Mouse (Mus musculus): ENCODE measurements around the gene Tbc1d8.

The Tbc1d8 gene

DNA sequence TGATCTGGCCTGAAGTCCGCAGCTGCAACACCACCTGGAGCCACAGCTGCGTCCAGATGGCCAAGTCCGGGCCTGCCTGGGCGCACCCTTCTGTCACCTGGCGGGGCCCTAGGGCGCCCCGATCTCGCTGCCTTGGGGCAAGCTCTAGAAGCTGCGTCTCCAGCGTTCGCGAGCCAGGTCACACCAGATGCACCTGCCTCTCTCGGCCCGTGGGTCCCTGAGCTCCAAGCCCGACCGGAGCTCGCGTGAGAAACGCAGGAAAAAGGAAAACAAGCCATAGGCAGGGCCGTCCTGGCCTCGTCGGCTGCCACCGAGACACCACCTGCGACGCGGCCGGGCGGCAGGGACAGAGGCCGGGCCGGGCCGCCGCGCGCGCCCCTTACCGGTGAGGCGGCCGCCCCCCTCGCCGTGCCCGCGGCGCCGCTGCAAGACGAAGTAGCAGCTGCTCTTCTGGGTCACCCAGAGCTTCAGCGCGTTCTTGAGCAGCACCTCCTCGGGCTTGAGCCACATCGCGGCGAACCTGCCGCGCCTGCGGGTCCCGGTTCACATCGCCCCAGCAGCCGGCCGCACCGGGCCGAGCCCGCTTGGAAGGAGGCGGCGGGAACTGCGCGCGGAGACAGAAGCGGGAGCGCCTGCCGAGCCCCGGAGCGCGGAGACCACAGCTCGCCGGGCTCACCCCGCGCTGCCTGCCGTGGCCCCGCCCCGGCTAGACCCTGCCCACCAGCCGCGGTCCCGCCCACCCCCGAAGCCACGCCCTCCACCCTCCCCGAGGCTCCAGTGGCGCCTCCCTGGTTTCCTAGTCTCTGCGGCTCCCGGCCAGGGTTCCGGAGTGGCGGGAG is at the start of gene Tbc1d8:
Gene Tbc1d8 (minus strand): TSS at position 699 of the 839 bp plus-strand sequence.
- DNase-seq: peak; percentile 87

DNA sequence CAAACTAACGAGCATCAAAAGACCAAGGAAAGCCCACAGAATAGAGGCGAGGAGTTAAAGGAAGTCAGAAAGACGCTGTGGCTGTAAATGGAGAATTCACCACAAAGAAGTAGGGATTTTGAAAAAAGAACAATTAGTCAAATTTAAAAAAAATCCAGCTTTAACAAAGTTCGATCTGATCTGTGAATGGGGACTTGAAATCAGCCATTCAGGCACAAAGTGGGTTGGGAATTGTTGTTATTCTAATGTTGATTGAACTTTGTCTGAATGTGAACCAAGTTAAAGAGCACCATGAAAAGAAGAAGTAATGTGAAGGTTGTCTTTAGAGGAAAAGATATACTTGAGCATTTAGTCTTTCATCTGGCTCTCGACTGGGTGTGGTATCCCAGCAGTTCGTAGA is 49.8 kb upstream of the Tbc1d8 start:
- no peak for DNase-seq

DNA sequence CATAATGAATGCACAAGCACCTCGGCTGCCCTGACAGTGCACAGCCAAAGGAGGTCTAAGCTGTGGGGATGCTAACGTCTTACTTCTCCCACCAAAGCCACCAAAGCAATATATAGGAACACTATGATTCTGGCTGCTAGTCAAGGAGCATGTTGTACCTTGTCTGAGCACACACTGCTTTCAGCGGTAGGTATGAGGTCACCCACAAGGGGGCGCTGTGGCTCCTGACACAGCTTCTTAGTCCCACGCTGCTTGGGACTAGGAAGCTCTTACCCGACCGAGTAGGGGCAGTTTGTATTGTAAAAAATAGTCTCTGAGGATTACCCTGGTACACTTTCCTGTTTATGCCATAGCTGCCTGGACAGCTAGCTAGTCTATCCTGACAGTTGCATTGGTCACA is 48.9 kb upstream of the Tbc1d8 start:
- peak; percentile 62 for DNase-seq

DNA sequence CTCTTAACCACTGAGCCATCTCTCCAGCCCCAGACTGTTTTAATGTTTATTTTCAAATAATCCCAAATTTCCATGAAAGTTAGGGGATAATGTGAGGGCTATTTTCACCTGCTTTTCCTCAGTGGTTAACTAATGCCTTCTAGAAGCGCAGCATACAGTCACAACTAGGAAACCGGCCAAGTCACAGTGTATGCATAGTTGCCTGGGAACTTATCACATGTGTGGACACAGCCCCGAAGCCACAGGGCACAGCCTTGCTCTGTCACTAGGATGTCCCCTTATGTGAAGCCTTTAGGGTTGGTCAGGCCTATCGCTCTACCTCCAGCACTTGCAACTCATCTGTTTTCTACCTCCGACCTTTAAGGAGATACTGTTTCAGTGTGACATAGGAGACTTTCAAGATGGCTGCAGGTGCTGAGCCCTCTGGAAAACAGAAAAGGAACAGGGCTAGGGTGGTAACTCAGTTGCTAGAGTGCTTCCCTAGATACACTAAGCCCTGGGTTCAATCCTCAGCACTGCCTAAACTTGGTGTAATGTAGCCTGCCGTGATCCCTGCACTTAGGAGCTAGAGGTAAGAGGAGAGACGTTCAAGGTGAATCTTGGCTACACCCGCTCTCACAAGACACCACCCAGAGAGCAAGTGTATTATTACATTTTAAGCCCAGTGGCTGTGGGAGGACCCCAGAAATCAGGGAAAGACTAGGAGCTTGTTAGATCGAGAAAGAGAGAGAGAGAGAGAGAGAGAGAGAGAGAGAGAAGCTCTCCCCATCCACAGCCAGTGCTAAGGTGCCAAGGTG is 48.0 kb upstream of the Tbc1d8 start:
- DNase-seq: no peak

DNA sequence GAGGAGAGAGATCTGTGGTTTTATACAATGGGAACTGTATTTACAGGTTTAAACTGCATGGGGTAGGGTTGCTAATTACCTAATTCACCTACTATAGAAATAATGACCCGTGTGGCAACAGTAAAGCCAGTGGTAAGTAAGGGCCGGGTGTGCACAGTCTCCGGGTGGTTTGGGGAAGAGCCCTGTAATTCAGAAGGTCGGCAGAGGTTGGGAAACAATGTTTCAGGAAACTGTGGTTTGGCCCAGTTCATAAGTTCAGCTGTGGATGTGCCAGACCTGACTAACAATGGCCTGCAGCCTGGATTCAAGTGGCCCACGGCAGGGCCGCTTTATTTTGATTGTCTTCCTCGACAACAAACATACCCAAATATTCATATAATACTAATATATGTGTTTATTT is 47.2 kb upstream of the Tbc1d8 start:
- no peak for DNase-seq

DNA sequence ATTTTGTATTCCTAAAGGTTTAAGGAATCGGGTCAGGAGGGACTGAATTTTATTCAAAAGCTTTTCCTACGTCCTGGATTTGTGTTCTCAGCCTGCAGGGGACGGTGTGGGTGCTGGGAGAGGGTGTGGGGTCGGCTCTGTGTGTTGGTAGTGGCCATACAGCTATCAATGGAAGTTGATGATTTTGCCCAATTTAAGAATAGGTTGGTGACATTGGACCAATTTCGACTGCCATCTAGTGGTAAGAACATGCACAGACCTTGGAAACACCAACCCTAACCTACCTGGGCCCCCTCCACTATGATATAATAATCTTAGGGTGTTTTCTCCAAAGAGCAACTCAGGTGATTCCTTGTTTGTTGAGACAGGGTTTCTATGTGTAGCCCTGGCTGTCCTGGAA is 44.0 kb upstream of the Tbc1d8 start:
- DNase-seq: no peak

DNA sequence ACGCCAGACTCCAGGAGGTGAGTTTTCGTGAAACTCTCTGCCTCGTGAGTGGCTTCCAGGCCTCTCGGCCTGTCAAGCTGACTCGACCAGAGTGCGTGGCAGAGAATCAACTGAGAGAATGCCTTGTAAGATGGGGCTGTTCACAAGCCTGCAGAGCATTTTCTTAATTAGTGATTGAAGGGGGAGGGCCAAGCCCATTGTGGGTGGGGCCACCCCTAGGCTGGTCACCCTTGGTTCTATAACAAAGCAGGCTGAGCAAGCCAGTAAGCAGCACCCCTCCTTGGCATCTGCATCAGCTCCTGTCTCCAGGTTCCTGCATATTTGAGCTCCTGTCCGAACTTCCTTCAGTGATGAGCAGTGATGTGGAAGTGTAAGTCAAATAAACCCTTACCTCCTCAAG is 42.8 kb upstream of the Tbc1d8 start:
- DNase-seq: no peak

DNA sequence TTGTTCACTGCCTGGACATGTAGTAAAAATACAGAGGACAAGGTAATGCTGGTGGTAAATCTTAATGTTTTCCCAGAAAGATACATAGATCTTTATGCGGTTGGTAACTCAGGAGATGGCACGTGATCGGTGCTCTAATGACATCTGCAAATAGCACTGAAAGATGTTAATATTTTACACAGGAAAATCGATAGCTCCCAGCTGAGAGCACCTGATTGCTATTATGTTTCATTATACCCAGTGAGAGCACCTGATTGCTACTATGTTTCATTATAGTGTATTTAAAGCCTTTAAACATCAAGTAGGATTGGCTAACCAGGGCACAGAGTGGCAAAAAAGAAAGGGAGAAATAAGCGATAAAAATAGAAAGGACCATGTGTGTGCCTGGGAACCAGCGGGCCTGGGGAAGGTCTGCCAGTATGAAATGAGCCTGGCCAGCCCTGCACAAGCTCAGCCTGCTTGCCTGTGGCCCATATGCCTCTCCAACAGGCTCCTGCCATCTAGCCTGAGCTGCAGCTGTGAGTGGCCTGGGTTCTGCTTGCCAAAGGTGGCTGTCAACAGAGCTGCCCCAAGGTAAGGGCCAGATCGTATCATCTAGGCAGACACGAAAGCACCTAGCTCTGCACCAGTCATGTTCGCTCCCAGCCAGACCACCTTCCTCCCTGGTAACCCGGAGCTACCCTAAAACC is 36.9 kb upstream of the Tbc1d8 start:
- DNase-seq: peak; percentile 89

DNA sequence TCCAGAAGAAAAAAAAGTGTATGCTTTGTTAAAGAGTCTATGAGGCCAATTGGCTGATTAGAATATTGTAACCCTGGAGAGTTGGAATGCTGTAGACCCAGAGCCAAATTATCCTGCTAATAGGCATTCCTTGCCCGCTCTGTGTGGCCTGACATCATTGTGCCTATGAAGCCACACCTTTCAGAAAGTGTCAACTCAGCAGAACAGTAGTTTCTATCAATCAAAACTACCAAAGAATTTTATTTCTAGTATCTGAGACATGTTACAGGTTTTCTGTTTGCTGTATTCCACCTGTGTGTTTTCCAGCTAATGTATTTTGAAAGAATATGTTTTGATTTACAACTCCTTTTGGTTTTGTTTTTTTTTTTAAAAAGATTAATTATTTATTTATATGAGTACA is 33.6 kb upstream of the Tbc1d8 start:
- DNase-seq: no peak

DNA sequence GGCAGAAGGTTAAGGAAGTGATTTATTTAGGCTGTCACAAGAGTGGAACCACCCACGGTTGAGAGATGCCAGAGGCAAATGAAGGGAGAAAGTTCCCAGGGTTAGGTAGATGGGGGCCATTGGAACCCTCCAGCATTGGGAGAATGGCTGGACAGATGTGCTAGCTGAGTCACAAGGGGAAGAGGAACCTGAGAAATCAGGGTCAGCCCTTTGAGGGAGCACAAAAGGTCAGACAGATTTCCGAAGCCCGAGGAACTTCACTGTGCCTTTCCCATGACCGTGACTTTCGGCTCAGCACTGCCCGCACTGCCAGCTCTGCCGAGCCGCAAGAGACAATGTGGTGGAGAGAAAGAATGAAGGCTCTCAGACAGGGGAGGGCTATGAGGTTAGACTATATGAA is 33.2 kb upstream of the Tbc1d8 start:
- no peak for DNase-seq

DNA sequence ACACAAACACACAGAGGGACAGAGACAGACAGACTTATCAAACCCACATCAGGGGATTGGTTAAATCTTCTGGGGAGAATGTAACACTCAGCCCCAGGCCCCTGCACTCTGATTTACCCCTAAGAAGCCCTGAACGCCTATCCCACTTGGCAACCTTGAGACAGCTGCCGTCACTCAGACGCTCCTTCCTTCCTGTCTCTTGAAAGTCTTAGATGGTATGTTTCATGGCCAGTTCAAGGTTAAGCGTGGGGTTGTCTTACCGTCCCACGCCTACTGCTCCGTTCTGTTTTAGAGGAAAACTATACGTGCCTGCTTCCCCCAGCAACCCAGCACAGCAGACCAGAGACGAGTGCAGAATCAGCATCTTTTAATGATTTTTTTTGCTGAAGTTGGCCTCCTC is 27.0 kb upstream of the Tbc1d8 start:
- DNase-seq: no peak

DNA sequence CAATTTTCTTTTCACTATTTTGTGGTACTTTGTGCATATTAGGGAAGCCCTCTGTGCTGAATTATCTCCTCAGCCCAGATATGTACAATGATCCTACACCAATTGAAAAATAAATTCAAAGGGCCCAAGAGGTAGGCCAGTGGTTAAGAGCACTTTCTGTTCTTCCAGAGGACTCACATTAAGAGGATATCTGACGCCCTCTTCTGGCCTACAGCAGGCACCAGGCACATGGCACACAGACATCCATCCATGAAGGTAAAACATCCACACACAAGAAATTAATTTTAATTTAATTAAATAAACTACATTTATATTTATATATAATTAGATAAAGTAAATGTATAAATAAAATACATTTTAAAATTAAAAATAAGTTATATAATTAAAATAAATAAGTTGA is 25.7 kb upstream of the Tbc1d8 start:
- DNase-seq: no peak

DNA sequence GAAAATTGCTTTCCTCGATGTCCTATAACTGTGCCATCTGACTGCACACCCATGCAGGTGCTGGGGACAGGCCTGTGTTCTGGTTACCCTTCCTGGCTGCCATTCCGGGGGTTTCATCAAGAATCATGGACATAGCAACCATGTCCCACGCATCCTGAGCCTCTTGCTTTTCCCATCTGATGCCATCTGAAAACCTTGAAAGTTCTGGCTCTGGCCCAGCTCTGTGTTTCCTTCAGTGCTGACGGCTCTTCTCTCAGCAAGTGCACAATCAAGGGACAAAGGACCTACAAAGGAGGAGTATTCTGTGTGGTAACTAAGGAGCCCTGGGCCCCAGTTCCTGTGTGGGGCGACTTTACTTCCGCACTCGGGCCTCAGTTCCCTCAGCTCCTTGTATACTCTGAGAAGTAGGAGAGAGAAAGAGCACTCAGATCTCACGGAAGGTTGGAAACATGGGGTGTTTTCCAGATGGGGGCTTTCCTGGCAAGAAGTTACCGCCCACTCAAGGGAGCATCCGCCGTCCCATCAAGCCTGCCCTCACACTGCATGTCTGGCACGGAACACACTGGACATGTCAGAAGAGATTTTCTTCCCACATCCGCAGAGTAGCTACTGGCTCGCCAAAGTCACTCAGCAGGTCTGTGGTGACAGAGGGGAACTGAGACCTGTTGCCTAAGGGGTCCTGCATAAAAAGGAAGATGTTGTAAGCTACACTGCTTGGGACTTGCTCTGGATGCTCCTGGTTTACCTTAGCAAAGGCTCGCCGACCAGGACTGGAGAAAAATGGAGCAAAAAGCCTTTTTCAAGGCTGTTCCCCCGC is 24.5 kb upstream of the Tbc1d8 start:
- DNase-seq: no peak

DNA sequence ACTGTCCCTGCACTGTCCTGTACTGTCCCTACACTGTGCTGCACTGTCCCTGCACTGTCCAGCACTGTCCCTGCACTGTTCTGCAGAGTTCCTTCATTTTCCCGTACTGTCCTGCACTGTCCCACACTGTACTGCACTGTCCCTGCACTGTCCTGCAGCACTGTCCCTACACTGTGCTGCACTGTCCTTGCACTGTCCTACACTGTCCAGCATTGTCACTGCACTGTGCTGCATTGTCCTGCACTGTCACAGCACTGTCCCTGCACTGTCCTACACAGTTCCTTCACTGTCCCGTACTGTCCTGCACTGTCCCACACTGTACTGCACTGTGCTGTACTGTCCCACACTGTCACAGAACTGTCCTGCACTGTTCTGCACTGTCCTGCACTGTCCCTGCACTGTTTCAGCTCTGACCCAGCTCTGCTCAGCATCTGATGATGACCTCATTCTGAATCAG is 21.0 kb upstream of the Tbc1d8 start:
- no peak for DNase-seq

DNA sequence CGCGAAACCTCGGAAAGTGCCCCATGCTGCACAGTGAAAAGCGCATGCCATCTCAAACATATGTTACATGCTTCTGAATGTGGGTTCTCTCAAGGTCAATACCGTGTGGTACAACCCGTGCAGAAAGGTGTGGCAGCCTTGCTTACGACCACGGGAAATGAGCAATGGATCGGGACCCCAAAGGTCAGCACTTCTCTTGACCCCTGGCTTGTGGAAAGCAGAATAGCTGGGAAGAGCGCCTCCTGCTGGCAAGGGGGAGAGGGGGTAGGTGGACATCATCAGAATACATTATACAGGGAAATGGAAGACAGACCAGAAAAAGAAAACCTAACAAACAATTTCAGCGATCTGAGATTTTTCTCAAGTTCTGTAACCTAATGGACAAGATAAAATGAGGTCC is 19.2 kb upstream of the Tbc1d8 start:
- DNase-seq: no peak

DNA sequence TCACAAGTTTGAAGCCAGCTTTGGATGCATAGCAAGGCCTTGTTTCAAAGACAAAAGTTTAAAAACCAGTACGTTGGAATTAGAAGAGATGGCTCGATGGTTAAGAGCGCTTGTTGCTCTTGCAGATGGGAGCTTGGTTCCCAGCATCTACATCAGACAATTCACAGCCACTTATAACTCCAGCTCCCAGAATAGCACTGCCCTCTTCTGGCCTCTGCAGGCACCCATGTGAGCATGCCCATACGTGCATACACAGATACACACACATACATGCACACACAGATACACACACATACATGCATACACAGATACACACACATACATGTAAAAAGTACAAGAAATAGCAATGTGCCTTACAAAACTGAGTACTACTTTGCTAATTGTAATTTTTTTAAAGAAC is 18.4 kb upstream of the Tbc1d8 start:
- DNase-seq: no peak

DNA sequence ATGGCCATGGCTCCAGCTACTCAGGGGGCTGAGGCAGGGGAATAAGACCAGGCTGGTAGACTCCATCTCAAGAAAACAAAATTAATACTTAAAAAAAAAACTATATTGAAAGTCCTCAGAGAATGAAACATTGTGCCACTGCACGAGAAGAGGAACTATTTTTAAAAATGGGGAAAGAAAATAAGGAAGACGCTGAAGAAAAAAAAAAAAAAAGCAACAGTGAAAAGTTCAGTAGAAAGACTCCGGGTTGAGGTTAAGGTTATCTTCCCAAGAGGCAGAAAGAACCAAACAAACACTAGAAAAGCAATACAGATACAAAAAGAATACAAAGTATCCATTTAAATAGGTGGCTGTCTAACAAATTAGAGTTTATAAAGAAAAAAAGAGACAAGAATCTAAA is 15.1 kb upstream of the Tbc1d8 start:
- no peak for DNase-seq

DNA sequence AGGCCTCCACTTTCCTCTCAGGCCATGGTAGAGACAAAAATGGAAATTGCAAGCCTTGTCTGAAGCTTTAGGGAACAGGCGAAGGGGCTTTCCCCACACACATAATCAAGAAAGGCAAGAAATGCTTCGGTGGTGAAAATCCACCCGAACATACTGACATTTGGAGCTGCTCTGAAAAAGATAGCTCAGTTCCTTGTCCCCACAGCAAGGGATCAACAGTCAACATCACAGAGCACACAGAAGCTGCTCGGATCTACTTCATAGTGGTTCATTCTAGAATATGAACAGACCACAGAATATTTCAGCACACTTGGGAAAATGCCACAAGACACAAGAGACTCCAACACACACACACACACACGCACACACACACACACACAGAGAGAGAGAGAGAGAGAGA is 14.6 kb upstream of the Tbc1d8 start:
- no peak for DNase-seq

DNA sequence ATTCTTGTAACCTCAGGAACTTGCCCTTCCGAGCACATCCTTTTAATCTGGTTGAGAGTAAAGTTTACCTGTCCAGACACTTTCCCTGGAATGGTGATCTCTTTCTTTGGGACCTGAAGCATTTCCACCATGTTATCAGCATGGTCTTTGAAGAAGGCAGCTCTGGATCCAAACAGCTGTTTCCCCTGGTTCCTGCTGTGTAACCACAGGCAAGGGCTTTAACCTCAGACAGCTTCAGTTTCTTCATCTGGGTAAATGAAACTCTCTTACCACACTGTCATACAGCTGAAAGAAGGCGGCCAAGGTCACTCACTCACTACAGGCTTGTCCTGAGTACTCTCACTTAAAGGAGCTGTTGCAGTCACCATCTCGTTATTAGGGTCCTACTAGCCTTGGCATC is 8.8 kb upstream of the Tbc1d8 start:
- no peak for DNase-seq

DNA sequence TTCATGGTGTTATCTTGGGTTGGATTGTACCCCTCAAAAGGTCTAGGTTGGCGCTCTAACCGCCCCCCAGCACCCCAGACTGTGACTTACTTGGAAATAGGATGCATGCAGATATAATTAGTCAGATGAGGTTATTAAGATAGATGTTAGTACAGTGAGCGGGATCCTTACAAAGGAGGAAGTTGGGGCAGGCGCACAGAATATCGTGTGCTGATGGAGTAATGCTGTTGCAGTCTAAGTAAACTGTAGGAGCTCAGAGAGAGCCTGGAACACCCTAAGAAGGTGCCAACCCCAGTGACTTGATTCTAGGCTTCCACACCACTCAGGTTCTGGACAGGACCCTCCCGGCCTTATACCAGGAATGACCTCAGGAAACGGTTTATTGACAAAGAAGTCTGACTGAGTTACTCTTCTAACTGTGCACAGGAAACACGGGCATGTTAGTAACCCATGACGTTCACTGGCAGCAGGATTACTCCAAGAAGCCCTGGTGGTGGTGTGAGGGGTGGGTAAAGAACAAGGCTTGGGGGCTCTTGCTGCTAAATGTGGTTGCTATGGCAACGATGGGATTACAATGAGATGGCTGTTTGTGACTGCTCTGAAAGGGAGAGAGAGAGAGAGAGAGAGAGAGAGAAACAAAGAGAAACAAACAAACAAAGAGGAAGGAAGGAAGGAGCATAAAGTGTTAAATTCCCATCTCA is 3.7 kb upstream of the Tbc1d8 start:
- DNase-seq: no peak

DNA sequence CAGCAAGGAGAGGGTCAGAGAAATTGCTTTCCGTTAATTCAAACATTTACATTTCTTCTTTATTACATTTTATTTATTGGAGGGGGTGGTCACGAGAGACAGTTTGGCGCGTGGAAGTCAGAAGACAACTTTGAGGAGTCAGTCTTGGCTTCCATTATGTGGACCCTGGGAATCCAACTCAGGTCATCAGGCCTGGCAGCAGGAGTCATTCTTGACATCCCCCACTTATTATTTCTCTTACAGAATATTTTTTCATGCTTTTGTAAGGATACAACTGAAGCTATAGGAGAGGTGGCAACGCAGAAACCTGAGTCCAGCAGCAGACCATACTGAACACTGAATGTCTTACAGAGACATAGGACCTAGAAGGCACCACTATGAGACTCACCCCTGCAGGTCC is 699 bp upstream of the Tbc1d8 start:
- DNase-seq: no peak

DNA sequence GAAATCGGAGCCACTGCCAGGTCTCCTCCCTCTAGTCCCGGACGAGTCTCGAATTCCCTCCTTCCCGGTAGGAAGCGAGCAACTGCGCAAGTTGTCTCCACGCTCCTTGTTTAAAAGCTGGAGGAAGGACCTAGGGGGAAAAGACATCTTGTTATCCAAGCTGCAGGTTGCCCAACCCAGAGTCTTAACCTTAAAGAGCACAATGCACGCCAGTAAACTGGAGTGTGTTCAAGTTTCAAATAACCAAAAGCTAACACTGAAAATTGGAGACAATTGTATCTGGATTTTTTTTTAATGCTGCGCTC is 293 bp upstream of the Tbc1d8 start:
- DNase-seq: no peak

Data from cerebellum, adult 11-12 months (tissue).